Mouse (Mus musculus) naive thymus-derived CD4-positive, alpha-beta T cell, adult 2 months (primary cell): ENCODE results near the gene Accs.

Experiments used
- DNase-seq: peaks from one replicate; pipeline ENCODE4 v3.0.0-alpha.2; 2011; ENCODE audit warnings: low read depth

Accs gene

DNA sequence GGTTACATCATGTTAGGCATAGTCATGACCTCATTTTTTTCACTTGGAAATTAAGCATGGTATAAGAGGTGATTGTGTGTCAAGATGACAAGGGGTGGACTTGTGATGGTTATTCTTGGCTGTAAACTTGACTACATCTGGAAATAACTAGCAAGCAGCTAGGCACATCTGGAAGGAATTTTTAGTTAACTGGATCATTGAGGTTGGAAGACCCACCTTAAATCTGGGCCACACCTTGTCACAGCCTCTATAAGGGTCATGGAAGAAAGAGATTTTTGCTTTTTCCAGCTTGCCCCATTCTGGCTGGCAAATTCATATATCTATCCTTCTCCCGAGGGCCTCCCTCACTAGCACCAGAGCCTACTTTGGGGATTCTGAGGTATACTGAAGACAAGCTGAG, 1.6 kb upstream of the Accs start:
- no peak for DNase-seq

DNA sequence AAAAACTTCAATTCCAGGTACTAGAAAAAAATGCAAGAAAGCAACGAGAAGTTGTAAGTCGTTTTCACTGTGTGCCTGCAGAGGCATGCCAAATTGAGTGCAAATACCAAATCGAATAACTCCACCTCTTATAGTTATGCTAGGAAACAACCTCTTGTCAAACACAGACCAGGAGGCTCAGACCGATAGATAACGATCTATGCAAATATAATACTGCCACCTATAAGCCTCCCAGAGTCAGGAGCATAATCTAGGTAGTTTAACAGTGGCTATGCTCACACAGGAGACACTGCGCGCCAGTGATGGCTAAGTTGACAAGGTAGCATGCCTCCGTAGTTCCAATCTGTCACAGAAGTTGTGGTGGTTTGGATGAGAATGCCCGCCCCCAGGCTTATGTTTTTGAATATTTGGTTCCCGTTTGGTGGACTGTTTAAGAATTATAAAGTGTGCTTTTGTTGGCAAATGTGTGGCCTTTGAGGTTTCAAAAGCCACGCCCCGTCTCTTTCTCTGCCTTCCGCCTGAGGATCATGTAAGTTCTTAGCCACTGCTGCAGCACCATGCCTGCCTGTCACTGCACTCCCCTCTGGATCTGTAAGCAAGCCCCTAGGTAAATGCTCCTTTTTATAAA, 688 bp upstream of the Accs start:
- peak; percentile 63 for DNase-seq

DNA sequence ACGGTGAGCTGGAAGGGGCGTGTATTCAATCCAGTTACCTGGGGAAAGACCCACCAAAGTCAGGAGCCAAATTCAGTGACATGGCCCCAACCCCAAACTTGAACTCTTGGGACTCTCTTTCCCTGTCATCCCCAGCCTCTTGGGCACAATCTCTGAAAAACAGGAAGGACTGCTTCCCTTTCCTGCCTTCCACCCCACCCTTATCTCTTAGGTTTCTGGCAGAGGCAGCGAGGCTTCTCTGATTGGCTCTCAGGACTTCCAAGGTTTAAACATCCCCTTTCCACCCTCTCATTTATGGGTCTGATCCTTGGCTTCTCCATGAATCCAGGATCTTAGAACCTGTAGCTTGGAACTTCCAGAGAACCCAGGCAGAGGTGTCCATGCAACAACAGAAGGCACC, 8.4 kb downstream of the Accs start:
- no peak for DNase-seq

DNA sequence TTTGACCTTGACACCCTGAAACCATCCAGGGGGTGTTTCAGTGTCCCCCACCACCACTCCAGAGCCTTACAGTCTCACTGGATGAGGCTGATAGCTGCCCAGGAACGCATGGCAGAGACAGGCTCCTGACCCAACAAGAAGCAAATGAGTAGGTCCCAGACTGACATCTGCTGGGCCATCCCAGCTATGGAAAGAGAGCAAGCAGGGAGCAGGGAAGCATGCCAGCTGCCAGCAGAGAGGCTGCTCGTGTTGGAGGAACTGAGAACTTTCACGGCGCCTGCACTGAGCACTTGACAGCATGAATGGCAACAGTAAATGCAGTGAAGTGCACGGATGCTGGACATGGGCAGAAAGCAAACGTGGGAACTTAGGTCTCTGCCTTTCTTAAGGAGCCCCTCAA, 9.6 kb downstream of the Accs start:
- no peak for DNase-seq

DNA sequence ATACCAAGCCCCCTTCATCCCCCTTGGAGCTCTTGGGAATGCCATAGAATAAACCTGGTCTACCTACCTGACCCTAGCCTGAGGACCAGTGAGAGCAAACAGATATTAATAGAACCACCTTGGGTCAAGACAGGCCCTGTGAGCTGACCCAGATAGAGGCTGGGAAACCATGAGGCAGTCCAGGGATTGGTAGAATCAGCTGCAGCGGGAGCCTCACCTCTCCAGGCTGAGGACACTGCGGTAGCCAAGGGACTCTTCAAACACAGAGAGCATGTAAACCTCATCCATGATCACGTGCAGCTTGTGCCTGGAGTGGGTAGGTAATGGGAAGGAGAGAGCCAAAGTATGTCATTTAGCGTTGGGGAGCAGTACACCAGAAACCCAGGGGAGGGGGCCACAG, 10.8 kb downstream of the Accs start:
- DNase-seq, result no peak

DNA sequence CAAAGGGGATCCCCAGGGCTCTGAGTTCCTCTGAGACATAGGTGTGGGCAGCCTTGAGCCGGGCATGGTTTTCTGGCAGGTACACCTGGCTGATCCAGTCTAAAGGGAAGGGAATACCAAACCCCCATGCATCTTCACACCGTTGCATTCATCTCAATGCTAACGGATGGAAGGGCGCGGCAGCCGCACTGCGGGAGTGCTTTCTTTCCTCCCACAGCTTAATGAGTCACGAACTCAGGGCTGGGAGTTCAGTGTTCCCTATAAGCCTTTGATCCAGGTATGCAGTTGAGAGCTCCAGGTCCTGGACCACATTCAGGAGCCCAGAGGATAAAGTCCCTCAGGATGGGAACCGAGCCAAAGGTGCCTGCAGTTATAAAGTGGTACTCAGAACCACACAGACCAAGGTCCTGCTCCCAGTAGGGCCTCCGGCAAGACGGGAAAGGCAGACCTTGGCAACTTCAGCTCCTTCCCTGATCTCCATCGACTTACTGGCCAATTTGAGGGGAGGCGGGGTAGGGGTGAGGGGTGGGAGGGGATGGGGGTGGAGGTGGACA, 13.4 kb downstream of the Accs start:
- no peak for DNase-seq

DNA sequence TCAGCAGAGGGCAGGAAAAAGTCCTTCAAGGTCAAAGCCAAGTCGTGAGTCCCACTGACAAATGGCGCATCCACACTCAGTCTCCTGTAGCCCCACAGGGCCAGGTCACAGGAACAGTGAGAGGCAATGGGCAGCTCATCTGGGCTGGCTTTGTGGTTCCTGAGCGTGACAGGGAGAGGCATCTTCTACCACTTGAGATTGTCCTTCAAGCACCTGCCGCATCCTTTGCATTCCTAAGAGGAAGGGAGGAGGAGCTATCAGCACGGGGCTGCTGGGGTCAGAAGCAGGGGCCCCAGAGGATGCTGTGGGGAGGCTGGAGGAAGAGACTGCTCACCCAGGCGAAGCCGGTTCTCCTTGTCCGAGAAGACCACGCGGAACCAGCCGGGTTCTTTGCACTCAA, 14.1 kb downstream of the Accs start:
- no peak for DNase-seq

DNA sequence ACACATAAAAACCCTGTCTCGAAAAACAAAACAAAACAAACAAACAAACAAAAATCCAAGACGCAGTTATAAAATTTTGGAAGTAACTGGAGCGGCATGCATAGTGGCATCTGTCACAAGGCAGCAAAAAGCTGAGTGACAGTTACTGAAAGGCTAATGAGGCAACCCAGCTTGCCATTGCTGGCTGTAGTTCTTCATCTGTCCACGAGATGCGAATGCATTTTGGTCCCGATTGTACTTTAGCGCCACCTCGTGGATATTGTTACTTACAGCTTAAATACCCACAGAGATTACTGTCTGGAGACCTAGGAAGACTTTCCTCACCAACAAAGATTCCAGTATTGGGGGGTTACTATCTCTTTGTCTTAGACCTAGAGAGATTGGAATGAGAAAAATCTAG, 26.2 kb downstream of the Accs start:
- DNase-seq, result peak; percentile 96

DNA sequence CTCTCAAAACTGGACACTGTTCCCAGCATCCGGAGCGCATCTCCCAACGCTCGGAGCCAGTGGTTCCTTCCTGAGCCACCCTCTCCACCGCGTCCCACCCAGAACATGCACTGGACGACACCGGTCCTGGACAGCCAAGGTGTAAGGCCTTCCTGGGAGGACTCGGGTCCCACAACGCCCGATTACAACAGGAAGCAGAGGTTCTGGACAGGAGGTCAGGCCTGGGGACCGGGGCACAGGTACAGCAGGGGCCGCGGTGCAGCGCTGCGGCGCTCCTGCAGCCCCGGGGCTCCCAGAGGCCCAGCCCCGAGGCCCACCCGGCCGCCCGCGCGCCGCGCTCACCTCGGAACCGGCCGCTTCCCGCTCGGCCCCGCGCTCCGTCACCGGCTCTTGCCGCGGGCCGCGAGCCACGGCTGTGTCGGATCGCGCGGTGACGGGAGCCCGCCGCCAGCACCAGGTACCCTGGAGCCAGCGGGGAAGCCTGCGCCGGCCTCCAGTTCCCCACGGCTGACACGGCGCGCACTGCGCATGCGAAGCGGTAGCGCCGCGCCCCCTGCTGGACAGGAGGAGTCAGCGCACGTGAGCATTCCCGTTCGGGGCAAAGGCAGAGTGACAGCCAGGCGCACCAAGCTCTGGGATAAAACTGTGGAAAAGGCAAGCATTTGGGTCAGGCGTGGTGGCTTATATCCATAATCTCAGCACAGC, 27.5 kb downstream of the Accs start, which contains the start of gene Ext2:
TSS of gene Ext2 (minus strand) at position 524 of the 705 bp plus-strand sequence.
- peak; percentile 92 for DNase-seq

DNA sequence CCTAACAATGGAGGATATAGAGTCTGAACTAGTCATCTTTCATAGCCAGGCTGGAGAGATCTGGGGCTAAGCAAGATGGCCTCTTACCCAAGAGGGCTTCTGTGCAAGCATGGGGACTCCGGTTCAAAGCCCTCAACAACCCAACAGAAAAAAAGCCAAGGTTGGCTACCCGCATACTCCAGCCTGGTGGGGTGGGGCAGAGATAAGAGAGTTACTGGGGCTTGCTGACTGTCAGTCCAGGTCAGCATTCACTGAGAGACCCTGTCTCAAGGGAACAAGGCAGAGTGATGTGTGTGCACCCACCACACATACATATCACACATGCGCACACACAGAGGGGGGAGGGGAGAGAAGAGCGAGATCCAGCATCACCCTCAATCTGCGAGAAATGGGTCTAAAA, 32.0 kb downstream of the Accs start:
- DNase-seq, result no peak

DNA sequence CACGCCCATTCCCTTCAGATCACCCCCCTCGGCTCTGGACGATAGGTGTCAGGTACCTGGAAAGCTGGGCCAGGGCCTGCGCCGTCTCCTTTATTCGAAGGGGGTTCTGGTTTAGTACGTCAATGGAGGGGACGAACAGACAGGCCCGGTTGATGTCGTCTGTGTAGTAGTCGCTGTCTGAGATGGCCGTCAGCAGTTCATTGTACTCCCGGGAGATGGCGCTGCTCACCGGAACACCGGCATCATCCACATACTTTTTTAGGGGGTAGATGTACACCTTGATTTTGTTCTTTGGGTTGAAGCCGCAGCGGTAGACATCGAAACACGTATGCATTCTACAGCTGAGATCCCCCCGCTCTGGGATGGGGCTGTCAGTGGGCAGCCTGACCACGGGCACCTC, 36.4 kb downstream of the Accs start:
- no peak for DNase-seq

DNA sequence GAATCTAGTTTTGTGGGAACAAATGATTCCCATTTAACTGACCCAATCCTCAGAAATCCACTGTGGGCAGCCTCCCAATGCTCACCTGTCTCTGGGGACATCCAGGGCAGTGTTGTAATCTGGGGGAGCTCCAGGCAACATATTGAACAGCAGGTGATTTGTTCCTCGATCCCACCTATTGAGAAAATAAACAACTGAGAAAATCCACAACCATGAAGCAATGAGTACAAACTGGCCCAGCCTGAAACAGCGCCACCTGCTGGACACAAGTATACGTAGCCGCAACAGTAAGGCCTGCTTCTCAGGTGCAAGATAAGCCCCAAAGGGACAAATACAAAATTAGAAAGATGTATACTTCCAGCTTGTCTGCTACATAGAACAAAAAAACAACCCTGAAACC, 37.9 kb downstream of the Accs start:
- DNase-seq, result peak; percentile 79

DNA sequence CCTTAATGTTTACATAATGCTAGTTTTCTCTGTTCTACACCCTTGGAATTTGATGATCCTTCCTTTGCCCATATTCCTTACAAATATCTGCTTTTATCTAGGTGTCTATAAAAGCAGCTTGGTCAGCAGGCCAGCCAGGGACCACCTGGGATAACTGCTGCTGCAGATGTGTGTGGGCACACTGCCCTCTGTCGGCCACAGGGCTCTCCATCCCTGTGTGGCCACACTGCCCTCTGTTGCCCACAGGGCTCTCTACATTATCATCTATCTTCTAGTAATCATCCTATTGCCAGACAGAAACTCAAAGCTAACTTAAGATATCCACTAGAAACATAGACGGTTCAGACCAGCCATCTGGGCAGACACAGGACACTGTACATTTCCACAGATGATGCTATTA, 39.8 kb downstream of the Accs start:
- peak; percentile 25 for DNase-seq

DNA sequence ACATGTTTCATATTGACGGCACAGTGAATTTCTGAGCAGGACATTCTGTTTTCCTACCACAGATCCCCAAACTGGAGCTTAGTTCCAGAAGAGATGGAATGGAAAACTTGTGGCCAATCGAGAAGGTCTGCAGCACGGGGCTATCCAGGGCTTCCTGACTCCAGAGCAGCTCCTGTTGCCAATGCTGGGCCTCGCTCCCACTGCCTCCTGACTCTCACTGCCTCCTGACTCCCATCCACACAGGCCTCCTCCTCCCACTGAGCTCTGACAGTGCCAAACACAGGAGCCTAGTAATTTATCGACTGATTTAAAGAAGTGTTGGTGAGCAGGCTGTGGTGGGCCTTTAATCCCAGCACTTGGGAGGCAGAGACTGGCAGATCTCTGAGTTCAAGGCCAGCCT, 41.7 kb downstream of the Accs start:
- DNase-seq, result no peak

DNA sequence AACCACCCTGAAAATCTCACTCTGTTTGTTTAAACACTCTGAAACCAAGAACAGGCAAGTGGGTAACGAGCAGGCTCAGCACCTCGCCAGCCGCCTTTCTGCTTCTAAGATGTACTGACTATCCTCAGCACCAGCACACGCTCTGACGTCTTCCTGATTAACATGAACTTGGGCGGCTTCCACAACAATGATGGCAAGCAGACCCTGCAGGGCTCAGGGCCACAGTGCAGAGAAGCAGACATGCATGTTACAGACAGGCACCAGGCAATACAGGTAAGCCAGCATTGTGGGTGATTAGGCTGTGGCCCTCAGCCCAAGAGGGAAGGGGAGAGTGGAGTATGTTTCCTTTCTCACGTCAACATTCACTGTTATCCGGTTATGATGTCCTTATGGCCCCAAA, 42.3 kb downstream of the Accs start:
- no peak for DNase-seq

DNA sequence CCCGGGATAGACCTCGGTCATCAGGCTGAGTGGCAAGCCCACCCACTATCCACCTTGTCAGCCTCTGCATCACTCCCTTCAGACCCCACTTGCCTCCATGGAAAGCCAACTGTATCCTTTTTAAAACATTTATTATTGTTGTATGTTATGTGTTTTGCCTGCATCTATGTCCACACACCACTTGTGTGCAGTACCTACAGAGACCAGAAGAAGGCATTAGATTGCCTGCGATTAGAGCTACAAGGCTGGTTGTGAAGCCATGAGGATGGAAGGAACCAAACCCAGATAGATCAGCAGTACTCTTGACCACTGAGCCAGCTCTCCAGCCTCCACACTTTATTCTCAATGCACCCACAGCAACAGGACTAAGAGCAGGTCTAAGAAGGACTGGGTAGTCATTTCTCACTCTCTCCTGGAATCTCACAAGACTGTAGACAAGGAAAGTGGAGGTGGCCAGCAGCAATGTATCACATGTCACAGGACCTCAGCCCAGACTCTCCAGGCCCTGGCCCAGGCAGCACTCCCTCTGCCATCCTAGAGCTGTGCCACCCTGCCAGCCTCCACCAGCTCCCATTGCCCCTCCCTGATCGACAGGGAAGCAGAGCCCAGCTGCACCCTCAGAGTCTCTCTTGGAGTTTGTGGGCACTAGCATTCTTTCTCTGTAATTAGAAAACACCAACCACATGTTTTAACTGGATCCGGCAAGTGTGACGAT, 43.1 kb downstream of the Accs start:
- DNase-seq, result no peak

DNA sequence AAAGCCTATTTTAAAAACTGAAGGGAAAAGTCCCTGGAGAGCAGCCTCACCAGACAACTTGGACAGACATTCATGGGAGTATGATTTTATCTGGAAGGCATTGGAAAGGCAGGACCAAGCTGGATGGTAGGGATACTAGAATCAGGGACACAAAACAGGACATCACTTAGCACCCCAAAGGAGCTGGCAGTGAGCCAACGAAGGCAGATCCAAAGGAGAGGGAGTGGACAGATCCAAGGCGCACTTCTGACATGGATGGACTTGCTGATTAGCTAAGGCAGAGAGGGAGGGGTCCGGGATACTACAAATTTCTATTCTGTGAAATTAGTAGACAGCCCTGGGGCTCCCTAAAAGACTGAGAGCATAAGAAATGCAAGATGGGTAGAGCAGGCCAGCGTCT, 44.2 kb downstream of the Accs start:
- no peak for DNase-seq

DNA sequence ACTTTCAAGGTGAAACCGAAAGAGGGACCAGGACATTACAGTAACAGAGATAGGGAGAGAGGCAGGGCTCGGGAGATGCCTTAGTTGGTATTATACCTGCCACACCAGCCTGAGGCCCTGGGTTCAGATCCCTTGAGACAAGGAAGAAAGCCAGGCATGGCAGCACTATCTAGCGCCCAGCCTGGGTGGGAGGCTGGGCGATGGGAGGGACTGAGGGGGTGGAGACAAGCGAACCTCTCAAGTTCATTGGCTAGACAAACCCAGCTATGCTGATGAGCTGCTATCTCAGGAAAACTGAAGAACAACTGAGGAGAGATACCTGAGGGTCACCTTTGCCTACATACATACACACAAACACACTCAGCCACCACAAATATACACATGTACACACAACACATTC, 44.7 kb downstream of the Accs start:
- no peak for DNase-seq

DNA sequence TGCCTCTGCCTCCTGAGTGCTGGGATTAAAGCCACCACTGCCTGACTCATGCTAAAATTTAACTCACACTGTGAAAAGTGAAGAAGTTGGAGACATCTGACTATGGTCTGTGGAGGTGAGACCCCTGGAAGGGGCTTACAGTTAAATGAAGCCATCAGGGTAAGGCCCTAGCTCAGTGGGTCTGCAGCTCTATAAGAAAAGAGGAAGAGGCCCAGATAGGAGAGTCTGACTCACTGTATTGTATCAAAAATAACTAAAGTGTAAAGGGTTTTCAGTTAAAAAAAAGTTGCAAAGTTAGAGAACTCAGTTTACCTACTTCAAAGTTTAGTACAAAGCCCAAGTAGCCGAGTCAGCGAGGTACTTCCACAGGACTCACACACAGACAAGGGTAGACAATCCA, 46.8 kb downstream of the Accs start:
- DNase-seq, result no peak

DNA sequence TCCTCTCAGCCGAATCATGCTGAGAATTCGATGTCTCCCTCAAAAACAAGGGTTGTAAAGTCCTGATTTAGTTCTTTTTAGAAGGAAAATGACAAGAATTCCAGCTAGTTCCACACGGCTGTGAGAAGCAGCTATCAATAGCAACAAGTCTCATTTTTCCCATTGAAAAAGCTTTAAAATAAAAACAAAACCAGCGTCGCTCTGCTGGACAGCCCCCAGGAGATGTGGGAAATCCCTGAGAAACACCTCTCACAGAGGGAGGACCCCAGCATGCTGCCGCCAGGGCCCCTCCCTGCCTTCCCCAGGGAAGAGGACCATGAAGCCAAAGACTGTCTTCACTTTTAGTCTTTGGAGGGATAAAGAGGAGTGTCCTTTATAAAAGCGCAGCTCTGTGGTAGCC, 48.6 kb downstream of the Accs start:
- DNase-seq, result no peak

DNA sequence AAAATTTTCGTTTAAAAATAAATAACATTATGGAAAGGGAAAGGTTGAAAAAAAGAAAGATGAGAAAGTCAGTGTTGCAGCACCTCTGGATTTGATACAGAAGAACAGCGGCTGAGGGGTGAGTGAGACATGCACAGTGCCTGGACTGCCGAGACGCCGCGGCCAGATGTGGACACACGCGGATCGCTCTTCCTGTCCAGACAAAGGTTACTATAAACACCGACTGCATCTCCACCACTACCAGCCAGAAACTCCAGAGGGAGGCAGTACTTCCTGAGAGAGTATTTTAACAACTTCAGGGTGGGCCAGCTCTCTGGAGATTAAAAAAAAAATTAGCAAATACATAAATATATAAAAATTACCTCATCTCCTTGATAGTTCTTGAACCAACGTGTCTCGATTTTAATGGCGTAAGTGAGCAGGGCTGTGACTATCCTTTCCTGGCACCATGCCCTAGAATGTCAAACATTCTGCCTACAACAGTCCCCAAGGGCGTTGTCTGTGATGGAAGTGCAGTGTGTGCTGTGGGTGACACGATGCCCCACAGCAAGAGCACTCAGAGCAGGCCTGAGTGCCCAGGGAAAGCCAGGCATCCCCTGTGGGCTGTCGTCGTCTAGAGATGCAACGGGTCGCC, 52.5 kb downstream of the Accs start:
- no peak for DNase-seq

DNA sequence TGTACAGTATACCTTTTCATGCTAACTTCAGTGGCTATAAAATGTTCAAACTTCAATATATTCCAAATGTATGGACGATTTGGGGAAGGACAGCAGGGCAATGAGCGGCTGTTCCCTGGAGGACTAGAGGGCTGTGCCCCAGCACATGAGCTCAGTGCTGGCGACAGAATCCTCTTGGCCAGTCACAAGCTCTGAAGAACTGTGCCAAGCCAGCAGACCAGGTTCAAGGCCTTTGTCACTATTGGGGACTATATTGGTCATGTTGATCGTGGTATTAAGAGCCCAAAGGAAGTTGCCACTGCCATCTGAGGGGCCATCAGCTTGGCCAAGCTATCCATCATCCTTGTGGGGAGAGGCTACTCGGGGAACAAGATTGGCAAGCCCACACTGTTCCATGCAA, 55.4 kb downstream of the Accs start:
- DNase-seq, result no peak
